Mouse (Mus musculus): Measurements from ENCODE around the gene Grik4. TPM values are rescaled to one million over a fixed set of nuclear protein-coding genes. Genes with fewer than 3 reads are reported as not detected.

Gene Grik4
- total RNA-seq, 1 experiment: 0.22 TPM

- H3K9me3 ChIP-seq (ENCODE audit: control insufficient read depth, insufficient read depth, low read depth, low read length): no peaks in the 10 kb centered on the region
- H3K4me1 ChIP-seq (ENCODE audit: control insufficient read depth in 2 of 2, insufficient read depth in 2 of 2, low read length in 2 of 2, poor library complexity in 1 of 2): peaks cover 2 to 3% of the 10 kb centered on the region in 2 experiments; a peak in 1 of 4 replicates
- no peak overlapping the region for H3K27ac ChIP-seq (ENCODE audit: insufficient read depth, low read depth, low read length, poor library complexity, severe bottlenecking)
- TF ChIP-seq ZC3H11A (IDR thresholded peaks at IDR 0.05; ENCODE audit: borderline replicate concordance, low read depth, low read length): no peak
- TF ChIP-seq ZNF384 (IDR thresholded peaks at IDR 0.05; ENCODE audit: low read depth, low read length): no peak
- TF ChIP-seq MAFK (IDR thresholded peaks at IDR 0.05; ENCODE audit: insufficient read depth, low read depth, low read length): no peak
- no peak for TF ChIP-seq CHD2 (IDR thresholded peaks at IDR 0.05; ENCODE audit: low read depth, low read length)
- TF ChIP-seq HCFC1 (IDR thresholded peaks at IDR 0.05; ENCODE audit: borderline replicate concordance, insufficient read depth, low read length): no peak
- no peak overlapping the region for H3K9ac ChIP-seq (ENCODE audit: insufficient read depth, low read depth, low read length, poor library complexity, severe bottlenecking)
- H3K36me3 ChIP-seq (ENCODE audit: control insufficient read depth, insufficient read depth, low read length, poor library complexity, severe bottlenecking): no peaks in the 10 kb centered on the region
- no peak overlapping the region for H3K4me3 ChIP-seq (ENCODE audit: insufficient read depth in 1 of 2, low read depth in 1 of 2, low read length in 2 of 2, poor library complexity in 1 of 2, severe bottlenecking in 1 of 2)
- no peak for DNase-seq (ENCODE audit: low read depth, low spot score)
- in situ Hi-C loops (cut with MboI; ENCODE audit: low sequenced_read_pairs in 2 of 2, unreplicated experiment in 2 of 2): no loop called here
Measured at GRCm38 (mm10) chr9:42530221-42531152, 413.8 kb downstream of the Grik4 start.

GRCm38 (mm10) chr9:42520587-42521084, 423.7 kb downstream of the Grik4 start:
- Histone ChIP-seq H3K36me3 (ENCODE audit: control insufficient read depth, insufficient read depth, low read length, poor library complexity, severe bottlenecking) (no peaks in the 10 kb centered on the region), H3K9me3 (ENCODE audit: control insufficient read depth, insufficient read depth, low read depth, low read length) (no peaks in the 10 kb centered on the region), H3K27ac (ENCODE audit: insufficient read depth, low read depth, low read length, poor library complexity, severe bottlenecking) (no peak overlapping the region), H3K9ac (ENCODE audit: insufficient read depth, low read depth, low read length, poor library complexity, severe bottlenecking) (peak overlapping the region; percentile 63; the same call in 1 of the 2 replicates), H3K4me3 (ENCODE audit: insufficient read depth in 1 of 2, low read depth in 1 of 2, low read length in 2 of 2, poor library complexity in 1 of 2, severe bottlenecking in 1 of 2) (peak overlapping the region; percentile 70 to 72), H3K4me1 (ENCODE audit: control insufficient read depth in 2 of 2, insufficient read depth in 2 of 2, low read length in 2 of 2, poor library complexity in 1 of 2) (peaks cover 2 to 3% of the 10 kb centered on the region in 2 experiments; a peak in 1 of 4 replicates)
- in situ Hi-C loops (cut with MboI; ENCODE audit: low sequenced_read_pairs in 2 of 2, unreplicated experiment in 2 of 2): no loop called here
- TF ChIP-seq CHD2 (IDR thresholded peaks at IDR 0.05; ENCODE audit: low read depth, low read length) (no peak), ZNF384 (IDR thresholded peaks at IDR 0.05; ENCODE audit: low read depth, low read length) (no peak), ZC3H11A (IDR thresholded peaks at IDR 0.05; ENCODE audit: borderline replicate concordance, low read depth, low read length) (no peak), HCFC1 (IDR thresholded peaks at IDR 0.05; ENCODE audit: borderline replicate concordance, insufficient read depth, low read length) (no peak), MAFK (IDR thresholded peaks at IDR 0.05; ENCODE audit: insufficient read depth, low read depth, low read length) (no peak)
- no peak for DNase-seq (ENCODE audit: low read depth, low spot score)

- in situ Hi-C loops (cut with MboI; ENCODE audit: low sequenced_read_pairs in 2 of 2, unreplicated experiment in 2 of 2): no loop called here
- no peak for DNase-seq (ENCODE audit: low read depth, low spot score)
- no peak overlapping the region for H3K4me3 ChIP-seq (ENCODE audit: insufficient read depth in 1 of 2, low read depth in 1 of 2, low read length in 2 of 2, poor library complexity in 1 of 2, severe bottlenecking in 1 of 2)
Measured at GRCm38 (mm10) chr9:42518163-42518562, 426.1 kb downstream of the Grik4 start.

GRCm38 (mm10) chr9:42513159-42513558, 431.1 kb downstream of the Grik4 start:
- in situ Hi-C loops (cut with MboI; ENCODE audit: low sequenced_read_pairs in 2 of 2, unreplicated experiment in 2 of 2): no loop called here
- DNase-seq (ENCODE audit: low read depth, low spot score): no peak

More at GRCm38 (mm10) chr9:42518163-42518562, 426.1 kb downstream of the Grik4 start:
- Histone ChIP-seq H3K27ac (ENCODE audit: insufficient read depth, low read depth, low read length, poor library complexity, severe bottlenecking) (no peak overlapping the region), H3K9me3 (ENCODE audit: control insufficient read depth, insufficient read depth, low read depth, low read length) (no peaks in the 10 kb centered on the region), H3K36me3 (ENCODE audit: control insufficient read depth, insufficient read depth, low read length, poor library complexity, severe bottlenecking) (no peaks in the 10 kb centered on the region), H3K9ac (ENCODE audit: insufficient read depth, low read depth, low read length, poor library complexity, severe bottlenecking) (no peak overlapping the region), H3K4me1 (ENCODE audit: control insufficient read depth in 2 of 2, insufficient read depth in 2 of 2, low read length in 2 of 2, poor library complexity in 1 of 2) (peaks cover 2 to 3% of the 10 kb centered on the region in 2 experiments; a peak in 1 of 4 replicates)
- no peak for TF ChIP-seq ZNF384 (IDR thresholded peaks at IDR 0.05; ENCODE audit: low read depth, low read length)
- TF ChIP-seq ZC3H11A (IDR thresholded peaks at IDR 0.05; ENCODE audit: borderline replicate concordance, low read depth, low read length): no peak
- TF ChIP-seq HCFC1 (IDR thresholded peaks at IDR 0.05; ENCODE audit: borderline replicate concordance, insufficient read depth, low read length): no peak
- TF ChIP-seq CHD2 (IDR thresholded peaks at IDR 0.05; ENCODE audit: low read depth, low read length): no peak
- no peak for TF ChIP-seq MAFK (IDR thresholded peaks at IDR 0.05; ENCODE audit: insufficient read depth, low read depth, low read length)

More at GRCm38 (mm10) chr9:42513159-42513558, 431.1 kb downstream of the Grik4 start:
- Histone ChIP-seq H3K4me3 (ENCODE audit: insufficient read depth in 1 of 2, low read depth in 1 of 2, low read length in 2 of 2, poor library complexity in 1 of 2, severe bottlenecking in 1 of 2) (no peak overlapping the region), H3K9ac (ENCODE audit: insufficient read depth, low read depth, low read length, poor library complexity, severe bottlenecking) (no peak overlapping the region), H3K9me3 (ENCODE audit: control insufficient read depth, insufficient read depth, low read depth, low read length) (0 out of 2 replicates have a peak, but pooled peaks cover 2% of the 10 kb centered on the region), H3K27ac (ENCODE audit: insufficient read depth, low read depth, low read length, poor library complexity, severe bottlenecking) (no peak overlapping the region), H3K4me1 (ENCODE audit: control insufficient read depth in 2 of 2, insufficient read depth in 2 of 2, low read length in 2 of 2, poor library complexity in 1 of 2) (peaks cover under 1 to 2% of the 10 kb centered on the region in 2 experiments; a peak in 1 of 4 replicates), H3K36me3 (ENCODE audit: control insufficient read depth, insufficient read depth, low read length, poor library complexity, severe bottlenecking) (no peaks in the 10 kb centered on the region)
- TF ChIP-seq CHD2 (IDR thresholded peaks at IDR 0.05; ENCODE audit: low read depth, low read length) (no peak), ZC3H11A (IDR thresholded peaks at IDR 0.05; ENCODE audit: borderline replicate concordance, low read depth, low read length) (no peak), MAFK (IDR thresholded peaks at IDR 0.05; ENCODE audit: insufficient read depth, low read depth, low read length) (no peak), HCFC1 (IDR thresholded peaks at IDR 0.05; ENCODE audit: borderline replicate concordance, insufficient read depth, low read length) (no peak), ZNF384 (IDR thresholded peaks at IDR 0.05; ENCODE audit: low read depth, low read length) (no peak)
